Mouse (Mus musculus) forebrain, embryonic 13.5 days (tissue): ENCODE measurements around the gene Zgrf1. TPM values are rescaled to one million over a fixed set of nuclear protein-coding genes. Genes with fewer than 3 reads are reported as not detected.

Source experiments
- ATAC-seq: fragments of 200-750 bp; cut with Nextera tagmentation; 2 replicates; pipeline ENCODE4 v1.8.0; 2017
- H3K27ac ChIP-seq: fragments of 300-500 bp; sonication (generic); 2 replicates; pipeline ENCODE4 v1.5.1; 2015; ENCODE audit warnings: inconsistent platforms, mild to moderate bottlenecking, moderate library complexity
- H3K27me3 ChIP-seq: fragments of 300-500 bp; sonication (generic); 2 replicates; pipeline ENCODE4 v1.6.1; 2015; ENCODE audit warnings: mild to moderate bottlenecking, inconsistent platforms
- H3K36me3 ChIP-seq: fragments of 300-500 bp; sonication (generic); 2 replicates; pipeline ENCODE4 v1.6.1; 2015; ENCODE audit warnings: mild to moderate bottlenecking, inconsistent platforms; ENCODE audit not compliant: poor library complexity, severe bottlenecking
- H3K4me1 ChIP-seq: fragments of 300-500 bp; sonication (generic); 2 replicates; pipeline ENCODE4 v1.6.1; 2015; ENCODE audit warnings: inconsistent platforms
- H3K4me2 ChIP-seq: fragments of 300-500 bp; sonication (generic); 2 replicates; pipeline ENCODE4 v1.6.1; 2015; ENCODE audit warnings: inconsistent platforms, mild to moderate bottlenecking, moderate library complexity
- H3K4me3 ChIP-seq: fragments of 300-500 bp; sonication (generic); 2 replicates; pipeline ENCODE4 v1.5.1; 2015; ENCODE audit warnings: mild to moderate bottlenecking, inconsistent platforms
- H3K9ac ChIP-seq: fragments of 300-500 bp; sonication (generic); 2 replicates; pipeline ENCODE4 v1.6.1; 2015; ENCODE audit warnings: mild to moderate bottlenecking, inconsistent platforms
- H3K9me3 ChIP-seq: fragments of 300-500 bp; sonication (generic); replicated peaks from 2 replicates; pipeline ENCODE4 v1.6.1; 2016; ENCODE audit warnings: inconsistent platforms
- WGBS: fragments of 180-500 bp; shearing (Covaris S2); methylation state at CpG from one replicate; pipeline ENCODE4 v1.1.7; 2015; 5-methylcytosine and 5-hydroxymethylcytosine counted together
- polyA plus RNA-seq: library from polyadenylated mRNA; unstranded; fragments of >200 nt; fragmentation: Nextera tagmentation; extraction: Ambion mirVana; gene quantifications from 2 replicates; pipeline ENCODE4 v1.2.1, GENCODE M21; 2015

The Zgrf1 gene
- polyA plus RNA-seq, 1 experiment from 2014 or later = 9.2 TPM

GRCm38 (mm10) chr3:127572557-127572956 is 19.3 kb downstream of the Zgrf1 start:
- no peak overlapping the region for H3K4me3 ChIP-seq
- H3K4me1 ChIP-seq = no peaks in the 10 kb centered on the region
- H3K9ac ChIP-seq = no peak overlapping the region
- no peaks in the 10 kb centered on the region for H3K27me3 ChIP-seq
- no peak overlapping the region for H3K4me2 ChIP-seq
- ATAC-seq = peak; percentile 80
- WGBS = 59% methylated on average over 4 of the region's 4 CpGs
- H3K27ac ChIP-seq = no peak overlapping the region
- peaks cover 43% of the 10 kb centered on the region for H3K36me3 ChIP-seq
- no peaks in the 10 kb centered on the region for H3K9me3 ChIP-seq

GRCm38 (mm10) chr3:127597136-127597535 is 43.8 kb downstream of the Zgrf1 start:
- Histone ChIP-seq H3K4me1 (no peaks in the 10 kb centered on the region), H3K4me3 (no peak overlapping the region), H3K36me3 (peaks cover 31% of the 10 kb centered on the region), H3K27me3 (no peaks in the 10 kb centered on the region), H3K27ac (no peak overlapping the region), H3K9me3 (no peaks in the 10 kb centered on the region), H3K4me2 (no peak overlapping the region), H3K9ac (no peak overlapping the region)
- WGBS = 83% methylated on average over 1 of the region's 1 CpGs
- no peak for ATAC-seq

- no peaks in the 10 kb centered on the region for H3K27me3 ChIP-seq
- 92% methylated on average over 2 of the region's 2 CpGs for WGBS
Measured at GRCm38 (mm10) chr3:127608109-127608508, 54.8 kb downstream of the Zgrf1 start.

GRCm38 (mm10) chr3:127625296-127625695 is 72.0 kb downstream of the Zgrf1 start:
- Histone ChIP-seq H3K27me3 (peaks cover 59% of the 10 kb centered on the region), H3K9me3 (no peaks in the 10 kb centered on the region), H3K36me3 (no peaks in the 10 kb centered on the region), H3K4me1 (peaks cover 43% of the 10 kb centered on the region), H3K4me3 (peak overlapping the region; percentile 34), H3K4me2 (peak overlapping the region; percentile 59), H3K27ac (peak overlapping the region; percentile 73), H3K9ac (peak overlapping the region; percentile 45; the same call in 1 of the 2 replicates)
- WGBS = 0% methylated on average over 36 of the region's 36 CpGs
- ATAC-seq = peak; percentile 93

More at GRCm38 (mm10) chr3:127608109-127608508, 54.8 kb downstream of the Zgrf1 start:
- H3K27ac ChIP-seq = no peak overlapping the region
- no peak for ATAC-seq
- H3K9ac ChIP-seq = no peak overlapping the region
- H3K4me2 ChIP-seq = no peak overlapping the region
- H3K4me3 ChIP-seq = no peak overlapping the region
- no peaks in the 10 kb centered on the region for H3K9me3 ChIP-seq
- no peaks in the 10 kb centered on the region for H3K4me1 ChIP-seq
- peaks cover 53% of the 10 kb centered on the region for H3K36me3 ChIP-seq

GRCm38 (mm10) chr3:127625701-127626399 is 72.6 kb downstream of the Zgrf1 start:
- ATAC-seq = peak; percentile 71
- peak overlapping the region; percentile 45; the same call in 1 of the 2 replicates for H3K9ac ChIP-seq
- WGBS = 0% methylated on average over 28 of the region's 28 CpGs

GRCm38 (mm10) chr3:127626524-127626923 is 73.2 kb downstream of the Zgrf1 start:
- peak overlapping the region; percentile 73 for H3K27ac ChIP-seq
- peaks cover 69% of the 10 kb centered on the region for H3K27me3 ChIP-seq
- H3K4me3 ChIP-seq = no peak overlapping the region
- H3K9ac ChIP-seq = no peak overlapping the region
- H3K36me3 ChIP-seq = no peaks in the 10 kb centered on the region
- H3K9me3 ChIP-seq = no peaks in the 10 kb centered on the region
- 3% methylated on average over 3 of the region's 3 CpGs for WGBS
- ATAC-seq = no peak
- H3K4me2 ChIP-seq = peak overlapping the region; percentile 53
- peaks cover 54% of the 10 kb centered on the region for H3K4me1 ChIP-seq

More at GRCm38 (mm10) chr3:127625701-127626399, 72.6 kb downstream of the Zgrf1 start:
- Histone ChIP-seq H3K4me2 (peak overlapping the region; percentile 59), H3K4me1 (peaks cover 47% of the 10 kb centered on the region), H3K27me3 (peaks cover 64% of the 10 kb centered on the region), H3K4me3 (peak overlapping the region; percentile 34), H3K9me3 (no peaks in the 10 kb centered on the region), H3K36me3 (no peaks in the 10 kb centered on the region), H3K27ac (peak overlapping the region; percentile 73)

GRCm38 (mm10) chr3:127627151-127627955 is 74.1 kb downstream of the Zgrf1 start:
- H3K9me3 ChIP-seq = no peaks in the 10 kb centered on the region
- H3K4me2 ChIP-seq = peak overlapping the region; percentile 53
- no peak for ATAC-seq
- peak overlapping the region; percentile 73 for H3K27ac ChIP-seq
- peak overlapping the region; percentile 62 for H3K9ac ChIP-seq
- H3K4me1 ChIP-seq = peaks cover 62% of the 10 kb centered on the region
- WGBS = 0% methylated on average over 28 of the region's 28 CpGs
- peak overlapping the region; percentile 20 for H3K4me3 ChIP-seq
- H3K27me3 ChIP-seq = peaks cover 75% of the 10 kb centered on the region
- H3K36me3 ChIP-seq = no peaks in the 10 kb centered on the region

- Histone ChIP-seq H3K4me1 (peaks cover 65% of the 10 kb centered on the region), H3K27ac (peak overlapping the region; percentile 73), H3K9ac (peak overlapping the region; percentile 62)
Measured at GRCm38 (mm10) chr3:127627956-127628310, 74.6 kb downstream of the Zgrf1 start.

GRCm38 (mm10) chr3:127628311-127629184 is 75.3 kb downstream of the Zgrf1 start:
- Histone ChIP-seq H3K4me1 (peaks cover 65% of the 10 kb centered on the region), H3K4me3 (peak overlapping the region; percentile 20), H3K9me3 (no peaks in the 10 kb centered on the region), H3K4me2 (peak overlapping the region; percentile 53), H3K36me3 (no peaks in the 10 kb centered on the region), H3K9ac (peak overlapping the region; percentile 62), H3K27ac (peak overlapping the region; percentile 73), H3K27me3 (peaks cover 77% of the 10 kb centered on the region)
- 5% methylated on average over 37 of the region's 37 CpGs for WGBS
- ATAC-seq = no peak

More at GRCm38 (mm10) chr3:127627956-127628310, 74.6 kb downstream of the Zgrf1 start:
- Histone ChIP-seq H3K9me3 (no peaks in the 10 kb centered on the region), H3K36me3 (no peaks in the 10 kb centered on the region), H3K4me2 (peak overlapping the region; percentile 53), H3K4me3 (peak overlapping the region; percentile 20), H3K27me3 (peaks cover 75% of the 10 kb centered on the region)
- no peak for ATAC-seq
- 6% methylated on average over 9 of the region's 9 CpGs for WGBS

- H3K4me1 ChIP-seq = peaks cover 68% of the 10 kb centered on the region
- 11% methylated on average over 1 of the region's 1 CpGs for WGBS
- no peak overlapping the region for H3K4me3 ChIP-seq
- 0 out of 2 replicates have a peak, but pooled peaks cover 4% of the 10 kb centered on the region for H3K36me3 ChIP-seq
- H3K27me3 ChIP-seq = peaks cover 85% of the 10 kb centered on the region
- no peak for ATAC-seq
- no peak overlapping the region for H3K27ac ChIP-seq
- no peaks in the 10 kb centered on the region for H3K9me3 ChIP-seq
- no peak overlapping the region for H3K9ac ChIP-seq
- H3K4me2 ChIP-seq = no peak overlapping the region
Measured at GRCm38 (mm10) chr3:127630190-127630589, 76.9 kb downstream of the Zgrf1 start.

- 0 out of 2 replicates have a peak, but pooled peaks cover 4% of the 10 kb centered on the region for H3K36me3 ChIP-seq
- WGBS = 4% methylated on average over 17 of the region's 17 CpGs
- ATAC-seq = no peak
- peaks cover 84% of the 10 kb centered on the region for H3K27me3 ChIP-seq
- no peaks in the 10 kb centered on the region for H3K9me3 ChIP-seq
- peak overlapping the region; percentile 98 for H3K27ac ChIP-seq
- no peak overlapping the region for H3K4me3 ChIP-seq
- peak overlapping the region; percentile 63; the same call in 1 of the 2 replicates for H3K9ac ChIP-seq
- H3K4me2 ChIP-seq = peak overlapping the region; percentile 65
- peaks cover 69% of the 10 kb centered on the region for H3K4me1 ChIP-seq
Measured at GRCm38 (mm10) chr3:127630735-127631372, 77.6 kb downstream of the Zgrf1 start.
